Mouse (Mus musculus) liver, adult 2 months (tissue): ENCODE data around the gene Lrguk.

Experiments
- CTCF ChIP-seq: fragments of 200-500 bp; IDR thresholded peaks from 2 replicates; pipeline ENCODE4 v1.5.1; 2011; ENCODE audit warnings: low read depth, low read length, control low read depth
- POLR2A ChIP-seq: fragments of 200-500 bp; IDR thresholded peaks from 2 replicates; pipeline ENCODE4 v1.6.1; 2011; ENCODE audit warnings: low read length, control low read depth; ENCODE audit not compliant: insufficient read depth; ENCODE audit errors: extremely low read depth

DNA sequence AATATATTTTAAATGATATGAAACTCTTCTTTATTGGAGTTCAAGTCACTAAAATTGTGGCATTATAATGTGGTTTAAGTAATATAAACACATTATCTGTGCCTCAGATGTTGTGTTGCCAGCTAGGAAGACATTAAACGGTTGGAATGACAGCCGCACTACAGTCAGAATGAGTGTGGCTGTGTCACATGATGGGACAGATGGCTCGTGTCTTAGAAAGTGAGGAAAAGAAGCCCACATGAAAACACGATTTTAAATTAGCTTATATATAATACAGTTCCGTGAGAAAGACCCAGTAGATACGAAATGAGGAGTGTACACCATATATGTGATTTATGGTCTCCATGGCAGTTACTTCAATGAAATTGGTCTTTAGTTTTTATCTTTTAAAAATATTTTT, 82.2 kb downstream of the Lrguk start:
- TF ChIP-seq CTCF (no peak), POLR2A (no peak)
